Mouse (Mus musculus) small intestine, adult 2 months (tissue): Measurements from ENCODE around the gene 1700086D15Rik.

Experiments
- CTCF ChIP-seq: fragments of 200-500 bp; IDR thresholded peaks from 2 replicates; pipeline ENCODE4 v1.5.1; 2012; ENCODE audit warnings: low read depth, mild to moderate bottlenecking, control low read depth, inconsistent platforms, low read length, moderate library complexity, mixed read lengths; ENCODE audit not compliant: insufficient replicate concordance, insufficient read length; ENCODE audit errors: extremely low read depth
- POLR2A ChIP-seq: fragments of 200-500 bp; IDR thresholded peaks from 2 replicates; pipeline ENCODE4 v1.6.1; 2012; ENCODE audit warnings: low read depth, mild to moderate bottlenecking, control low read depth, inconsistent platforms, low read length, moderate library complexity

DNA sequence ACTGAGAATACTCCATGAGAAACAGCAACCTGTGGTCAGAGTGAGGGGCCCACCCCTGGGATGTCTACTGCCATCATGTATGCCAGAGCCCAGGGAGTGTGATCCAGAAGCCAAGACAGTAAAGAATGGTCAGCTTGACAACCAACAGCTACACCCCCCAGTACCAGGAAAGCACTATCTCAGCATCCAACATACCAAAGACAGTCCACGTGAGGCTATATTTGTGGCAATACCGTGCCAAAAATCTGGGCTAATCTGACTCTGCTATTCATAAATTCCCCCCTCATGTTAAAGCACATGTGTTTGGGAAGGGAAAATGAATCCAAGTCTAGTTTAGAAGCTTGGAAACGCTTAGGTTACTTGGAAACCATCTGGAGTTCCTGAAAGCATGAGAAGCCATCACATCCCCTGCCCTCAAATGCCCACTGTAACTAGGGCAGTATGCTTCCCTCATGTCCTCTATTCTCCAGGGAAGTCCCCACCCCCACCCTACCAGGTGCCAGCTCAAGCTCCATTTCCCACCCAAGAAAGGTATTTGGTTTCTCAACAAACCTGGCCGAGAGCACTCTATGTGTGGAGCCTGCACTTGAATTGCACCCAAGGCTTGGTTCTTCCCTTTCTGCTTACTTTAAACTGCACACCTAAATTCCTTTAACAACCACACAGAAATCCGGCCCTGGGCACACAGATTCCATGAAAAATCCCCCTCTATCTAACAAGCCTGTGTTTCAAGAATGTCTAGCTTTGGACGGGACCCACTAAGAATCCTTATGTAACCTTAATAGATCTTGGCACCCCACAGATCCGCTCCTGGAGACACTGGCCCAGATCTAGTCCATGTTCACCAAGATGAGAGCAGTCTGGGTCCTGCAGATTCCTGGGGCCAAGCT is 1.5 kb upstream of the 1700086D15Rik start:
- TF ChIP-seq CTCF = no peak
- TF ChIP-seq POLR2A = no peak
